Comparison of ENCODE assay signal across 10 mouse cellular contexts in genomic region chr9:58311191-58311910, GRCm38 (mm10). TPM values are rescaled to one million over a fixed set of nuclear protein-coding genes. Genes with fewer than 3 reads are reported as not detected.
DNase-seq lines count a peak whose midpoint lies in the region; ATAC-seq and TF ChIP-seq lines count a peak whose summit lies in the region.
"Had no signal": no experiment of that assay in that cellular context is flagged by ENCODE, and none has a peak within 500 bp of the region (broad histone marks: within the 10 kb centered on the region; RNA-seq: fewer than 3 reads in every experiment).

No protein-coding gene starts in this region.

- H3K4me1 ChIP-seq in embryonic facial prominence, embryonic 15.5 days = peaks cover 93% of the 10 kb centered on the region
- H3K4me1 ChIP-seq in hindbrain, postnatal 0 days (ENCODE audit: insufficient read depth, low read length) = peaks cover 31% of the 10 kb centered on the region

- H3K27me3 ChIP-seq in embryonic facial prominence, embryonic 15.5 days = peaks cover 11% of the 10 kb centered on the region
- 0 out of 2 replicates have a peak, but pooled peaks cover 3% of the 10 kb centered on the region for H3K27me3 ChIP-seq in hindbrain, postnatal 0 days (ENCODE audit: insufficient read depth, low read length)

- peak overlapping the region; percentile 50 for H3K4me3 ChIP-seq in embryonic facial prominence, embryonic 15.5 days (replicated peaks)
- H3K4me3 ChIP-seq in hindbrain, postnatal 0 days (ENCODE audit: low read length) = peak overlapping the region; percentile 30; the same call in 1 of the 2 replicates

- no peaks in the 10 kb centered on the region for H3K9me3 ChIP-seq in embryonic facial prominence, embryonic 15.5 days (replicated peaks)
- no peaks in the 10 kb centered on the region for H3K9me3 ChIP-seq in hindbrain, postnatal 0 days (ENCODE audit: low read length)
- H3K9me3 ChIP-seq: G1E had no signal

- DNase-seq in heart, adult 11 months = peak; percentile 95
- no peak for DNase-seq in heart, adult 8-10 months (ENCODE audit: low spot score)
- no peak for DNase-seq in hindbrain, postnatal 0 days (ENCODE audit: low spot score)
- peak; percentile 35 for DNase-seq in lung, postnatal 14 days
- no peak for DNase-seq in cerebellum, adult 18-20 months
- no peak for DNase-seq in c-Kit-positive CD71-positive TER-119-positive erythroid progenitor cells, embryonic 14.5 days (ENCODE audit: low spot score)

- peak overlapping the region; percentile 78 for H3K4me2 ChIP-seq in embryonic facial prominence, embryonic 15.5 days (replicated peaks)
- peak overlapping the region; percentile 52; the same call in 1 of the 2 replicates for H3K4me2 ChIP-seq in hindbrain, postnatal 0 days (ENCODE audit: low read depth, low read length)

- H3K9ac ChIP-seq in embryonic facial prominence, embryonic 15.5 days = peak overlapping the region; percentile 59
- no peak overlapping the region for H3K9ac ChIP-seq in hindbrain, postnatal 0 days (replicated peaks; ENCODE audit: low read length)

- WGBS in embryonic facial prominence, embryonic 15.5 days = 58% methylated on average over 33 of the region's 33 CpGs
- 57% methylated on average over 32 of the region's 33 CpGs for WGBS in hindbrain, postnatal 0 days

- peak; percentile 30; the same call in 1 of the 2 replicates for TF ChIP-seq CTCF in hindbrain, postnatal 0 days (IDR thresholded peaks at IDR 0.05; ENCODE audit: low read depth)

- H3K36me3 ChIP-seq in embryonic facial prominence, embryonic 15.5 days = no peaks in the 10 kb centered on the region
- H3K36me3 ChIP-seq in hindbrain, postnatal 0 days (ENCODE audit: insufficient read depth, low read length) = no peaks in the 10 kb centered on the region
- H3K36me3 ChIP-seq: G1E had no signal

- peak overlapping the region; percentile 94; the same call in 1 of the 2 replicates for H3K27ac ChIP-seq in embryonic facial prominence, embryonic 15.5 days (replicated peaks)
- no peak overlapping the region for H3K27ac ChIP-seq in hindbrain, postnatal 0 days

- ATAC-seq in embryonic facial prominence, embryonic 15.5 days (ENCODE audit: insufficient number of reproducible peaks, low FRiP score, low TSS enrichment, low read depth) = no peak
- no peak for ATAC-seq in hindbrain, postnatal 0 days
- ATAC-seq in granulocyte monocyte progenitor cell, adult 5-6 weeks (replicated peaks; ENCODE audit: poor library complexity, severe bottlenecking) = no peak

RNA-seq across cellular contexts. Expression of gene Loxl1, which starts 1.6 kb away (rescaled TPM):
- 10 to 100 TPM; 14.3 to 19.3 (median 16.6) TPM for total RNA-seq in heart, adult 8-10 months (2022)
- 89.8 and 92.4 TPM in 2 replicates for polyA plus RNA-seq in embryonic facial prominence, embryonic 15.5 days (2015; fragmentation: Nextera tagmentation; extraction: Ambion mirVana)
- total RNA-seq in hindbrain, postnatal 0 days (2014; rRNA removed) = 11.9 and 13.8 TPM in 2 replicates
- polyA plus RNA-seq in hindbrain, postnatal 0 days (2015; fragmentation: Nextera tagmentation; extraction: Ambion mirVana) = 9.1 and 9.7 TPM in 2 replicates
- not detected in 2 replicates for total RNA-seq in granulocyte monocyte progenitor cell, adult 5-6 weeks (2014; fragmentation: Nextera tagmentation)
- total RNA-seq in granulocyte monocyte progenitor cell, adult 5-6 weeks (2017) = not detected in 2 replicates
- total RNA-seq: G1E; hematopoietic stem cell, adult 5-6 weeks had no signal
- polyA plus RNA-seq: G1E had no signal

RNA-seq across cellular contexts. Expression of gene Stoml1, which starts 58.4 kb away (rescaled TPM):
- total RNA-seq in heart, adult 8-10 months (2022) = 10 to 100 TPM in 3 of 4 experiments, 1 to 10 TPM in 1; 9.5 to 13.4 (median 11.7) TPM
- 35.9 and 42.8 TPM in 2 replicates for polyA plus RNA-seq in embryonic facial prominence, embryonic 15.5 days (2015; fragmentation: Nextera tagmentation; extraction: Ambion mirVana)
- 145 and 157 TPM in 2 replicates for total RNA-seq in hindbrain, postnatal 0 days (2014; rRNA removed)
- 136 and 141 TPM in 2 replicates for polyA plus RNA-seq in hindbrain, postnatal 0 days (2015; fragmentation: Nextera tagmentation; extraction: Ambion mirVana)
- total RNA-seq in granulocyte monocyte progenitor cell, adult 5-6 weeks (2014; fragmentation: Nextera tagmentation) = 10.4 and 11.6 TPM in 2 replicates
- 6.3 and 17.7 TPM in 2 replicates for total RNA-seq in granulocyte monocyte progenitor cell, adult 5-6 weeks (2017)

RNA-seq across cellular contexts. Expression of gene Tbc1d21, which starts 58.9 kb away (rescaled TPM):
- not detected for total RNA-seq in heart, adult 8-10 months (2022)
- not detected in 2 replicates for polyA plus RNA-seq in embryonic facial prominence, embryonic 15.5 days (2015; fragmentation: Nextera tagmentation; extraction: Ambion mirVana)
- total RNA-seq in hindbrain, postnatal 0 days (2014; rRNA removed) = not detected in 2 replicates
- not detected in 2 replicates for polyA plus RNA-seq in hindbrain, postnatal 0 days (2015; fragmentation: Nextera tagmentation; extraction: Ambion mirVana)
- not detected in 2 replicates for total RNA-seq in granulocyte monocyte progenitor cell, adult 5-6 weeks (2014; fragmentation: Nextera tagmentation)
- not detected in 2 replicates for total RNA-seq in granulocyte monocyte progenitor cell, adult 5-6 weeks (2017)
- total RNA-seq: G1E; hematopoietic stem cell, adult 5-6 weeks had no signal
- polyA plus RNA-seq: G1E had no signal

Comparison
In these comparisons a context has a peak if more than half of its experiments do, and no peak if none do; other contexts are left out.
1. DNase-seq: peak in heart, adult 11 months (single experiment) and lung, postnatal 14 days (single experiment); none in heart, adult 8-10 months (single experiment), hindbrain, postnatal 0 days (single experiment), cerebellum, adult 18-20 months (0 of 2) and c-Kit-positive CD71-positive TER-119-positive erythroid progenitor cells, embryonic 14.5 days (single experiment).
2. RNA of gene Loxl1, which starts 1.6 kb away (total RNA-seq): 14.3 to 19.3 TPM in heart, adult 8-10 months and 11.9 to 13.8 TPM in hindbrain, postnatal 0 days; not detected in granulocyte monocyte progenitor cell, adult 5-6 weeks; every median in the first group is over 10 times any median in the second.